Mouse (Mus musculus): ENCODE results near the gene Ccdc9b.

DNA sequence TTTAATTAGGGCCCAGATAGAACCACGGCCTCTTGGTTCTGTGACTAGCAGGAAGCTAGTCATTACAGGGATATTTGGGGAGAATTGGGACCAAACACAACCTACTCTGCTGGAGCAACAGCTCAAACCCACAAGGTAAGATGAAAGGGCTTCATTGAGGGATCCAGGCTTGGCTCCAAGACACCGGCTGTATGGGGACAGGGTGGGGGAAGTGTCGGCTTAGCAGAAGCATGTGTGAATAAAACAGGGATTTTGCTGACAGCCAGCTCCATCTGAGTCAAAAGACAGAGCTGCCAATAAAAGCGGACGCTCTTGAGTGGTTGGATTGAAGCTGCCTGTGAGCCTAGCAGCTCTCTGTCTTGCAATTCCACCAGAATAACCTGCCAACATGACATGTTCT, 29.1 kb downstream of the Ccdc9b start:
- TF ChIP-seq CTCF (IDR thresholded peaks at IDR 0.05; ENCODE audit: extremely low read depth, insufficient read depth, low read length) = no peak
- no peak for TF ChIP-seq POLR2A (IDR thresholded peaks at IDR 0.05; ENCODE audit: extremely low read depth, insufficient read depth, low read length)

Measured in cortical plate, adult 2 months (tissue).